Mouse (Mus musculus) forebrain, embryonic 16.5 days (tissue): ENCODE measurements around the gene Slc25a39. TPM values are rescaled to one million over a fixed set of nuclear protein-coding genes. Genes with fewer than 3 reads are reported as not detected.
A peak's percentile ranks its signal among the peaks of the same experiment; 100 is the strongest.

Source experiments
- ATAC-seq: fragments of 200-750 bp; cut with Nextera tagmentation; 2 replicates; pipeline ENCODE4 v1.8.0; 2017; ENCODE audit warnings: mild to moderate bottlenecking, moderate library complexity
- H3K27ac ChIP-seq: fragments of 300-500 bp; sonication (generic); 2 replicates; pipeline ENCODE4 v1.5.1; 2014; ENCODE audit warnings: low read length, control low read depth
- H3K27me3 ChIP-seq: fragments of 300-500 bp; sonication (generic); replicated peaks from 2 replicates; pipeline ENCODE4 v1.6.1; 2014; ENCODE audit warnings: low read length; ENCODE audit not compliant: control insufficient read depth, insufficient read depth
- H3K36me3 ChIP-seq: fragments of 300-500 bp; sonication (generic); 2 replicates; pipeline ENCODE4 v1.6.1; 2014; ENCODE audit not compliant: control insufficient read depth, insufficient read depth
- H3K4me1 ChIP-seq: fragments of 300-500 bp; sonication (generic); replicated peaks from 2 replicates; pipeline ENCODE4 v1.6.1; 2014; ENCODE audit warnings: low read length; ENCODE audit not compliant: control insufficient read depth, insufficient read depth
- H3K4me2 ChIP-seq: fragments of 300-500 bp; sonication (generic); 2 replicates; pipeline ENCODE4 v1.6.1; 2014; ENCODE audit warnings: mild to moderate bottlenecking, low read length, control low read depth
- H3K4me3 ChIP-seq: fragments of 300-500 bp; sonication (generic); replicated peaks from 2 replicates; pipeline ENCODE4 v1.5.1; 2014; ENCODE audit warnings: mild to moderate bottlenecking, low read length, control low read depth
- H3K9ac ChIP-seq: fragments of 300-500 bp; sonication (generic); replicated peaks from 2 replicates; pipeline ENCODE4 v1.6.1; 2014; ENCODE audit warnings: low read depth, low read length, control low read depth
- H3K9me3 ChIP-seq: fragments of 300-500 bp; sonication (generic); 2 replicates; pipeline ENCODE4 v1.6.1; 2016; ENCODE audit warnings: low read length; ENCODE audit not compliant: control insufficient read depth
- WGBS: fragments of 180-500 bp; shearing (Covaris S2); extraction: QIAGEN DNeasy Blood & Tissue Kit; methylation state at CpG from one replicate; pipeline ENCODE4 v1.1.7; 2014; 5-methylcytosine and 5-hydroxymethylcytosine counted together
- polyA plus RNA-seq: library from polyadenylated mRNA; unstranded; fragments of >200 nt; fragmentation: Nextera tagmentation; extraction: Ambion mirVana; gene quantifications from 2 replicates; pipeline ENCODE4 v1.2.1, GENCODE M21; 2015

Slc25a39 gene
- polyA plus RNA-seq, 1 experiment from 2014 or later, result 143 TPM

GRCm38 (mm10) chr11:102438212-102439092 lies 30.7 kb upstream of the Slc25a39 start:
- peaks cover 27% of the 10 kb centered on the region for H3K4me1 ChIP-seq
- H3K9me3 ChIP-seq, result no peaks in the 10 kb centered on the region
- H3K4me3 ChIP-seq, result peak overlapping the region; percentile 19
- peaks cover 27% of the 10 kb centered on the region for H3K36me3 ChIP-seq
- peak overlapping the region; percentile 43 for H3K4me2 ChIP-seq
- peak overlapping the region; percentile 35 for H3K9ac ChIP-seq
- peak; percentile 41; the same call in 1 of the 2 replicates for ATAC-seq
- peak overlapping the region; percentile 22; the same call in 1 of the 2 replicates for H3K27ac ChIP-seq
- WGBS, result 9% methylated on average over 73 of the region's 77 CpGs
- no peaks in the 10 kb centered on the region for H3K27me3 ChIP-seq

- H3K9ac ChIP-seq, result peak overlapping the region; percentile 35
- H3K4me2 ChIP-seq, result peak overlapping the region; percentile 43
- H3K27ac ChIP-seq, result no peak overlapping the region
- peak; percentile 36 for ATAC-seq
- 6% methylated on average over 84 of the region's 87 CpGs for WGBS
- H3K4me3 ChIP-seq, result peak overlapping the region; percentile 19
- peaks cover 27% of the 10 kb centered on the region for H3K4me1 ChIP-seq
- H3K27me3 ChIP-seq, result no peaks in the 10 kb centered on the region
- H3K9me3 ChIP-seq, result no peaks in the 10 kb centered on the region
- peaks cover 23% of the 10 kb centered on the region for H3K36me3 ChIP-seq
Measured at GRCm38 (mm10) chr11:102437120-102438061, 29.6 kb upstream of the Slc25a39 start.

DNA sequence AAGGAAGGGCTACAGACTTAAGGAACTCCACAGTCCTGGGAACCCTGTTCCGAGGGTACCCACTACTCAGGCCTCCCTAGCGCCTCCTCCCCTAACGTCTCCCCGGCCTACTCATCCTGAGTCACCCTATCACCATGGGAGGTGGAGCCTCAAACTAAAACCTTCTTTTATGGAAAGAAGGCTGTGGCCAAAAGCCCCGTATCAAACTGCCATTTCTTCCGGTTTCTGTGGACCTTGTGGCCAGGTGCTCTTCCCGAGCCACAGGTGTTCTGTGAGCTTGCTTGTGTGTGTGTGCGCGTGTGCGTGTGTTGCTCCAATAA lies 28.7 kb upstream of the Slc25a39 start:
- no peaks in the 10 kb centered on the region for H3K27me3 ChIP-seq
- H3K4me1 ChIP-seq, result peaks cover 27% of the 10 kb centered on the region
- no peak for ATAC-seq
- H3K4me2 ChIP-seq, result no peak overlapping the region
- H3K27ac ChIP-seq, result no peak overlapping the region
- 83% methylated on average over 10 of the region's 10 CpGs for WGBS
- no peak overlapping the region for H3K4me3 ChIP-seq
- H3K36me3 ChIP-seq, result peaks cover 22% of the 10 kb centered on the region
- H3K9ac ChIP-seq, result no peak overlapping the region
- H3K9me3 ChIP-seq, result no peaks in the 10 kb centered on the region

- Histone ChIP-seq H3K4me1 (peaks cover 31% of the 10 kb centered on the region), H3K9ac (no peak overlapping the region), H3K36me3 (peaks cover 16% of the 10 kb centered on the region), H3K4me3 (no peak overlapping the region), H3K4me2 (no peak overlapping the region), H3K9me3 (no peaks in the 10 kb centered on the region), H3K27me3 (no peaks in the 10 kb centered on the region), H3K27ac (no peak overlapping the region)
- no peak for ATAC-seq
- WGBS, result 92% methylated on average over 18 of the region's 18 CpGs
Measured at GRCm38 (mm10) chr11:102435754-102436470, 28.2 kb upstream of the Slc25a39 start.

DNA sequence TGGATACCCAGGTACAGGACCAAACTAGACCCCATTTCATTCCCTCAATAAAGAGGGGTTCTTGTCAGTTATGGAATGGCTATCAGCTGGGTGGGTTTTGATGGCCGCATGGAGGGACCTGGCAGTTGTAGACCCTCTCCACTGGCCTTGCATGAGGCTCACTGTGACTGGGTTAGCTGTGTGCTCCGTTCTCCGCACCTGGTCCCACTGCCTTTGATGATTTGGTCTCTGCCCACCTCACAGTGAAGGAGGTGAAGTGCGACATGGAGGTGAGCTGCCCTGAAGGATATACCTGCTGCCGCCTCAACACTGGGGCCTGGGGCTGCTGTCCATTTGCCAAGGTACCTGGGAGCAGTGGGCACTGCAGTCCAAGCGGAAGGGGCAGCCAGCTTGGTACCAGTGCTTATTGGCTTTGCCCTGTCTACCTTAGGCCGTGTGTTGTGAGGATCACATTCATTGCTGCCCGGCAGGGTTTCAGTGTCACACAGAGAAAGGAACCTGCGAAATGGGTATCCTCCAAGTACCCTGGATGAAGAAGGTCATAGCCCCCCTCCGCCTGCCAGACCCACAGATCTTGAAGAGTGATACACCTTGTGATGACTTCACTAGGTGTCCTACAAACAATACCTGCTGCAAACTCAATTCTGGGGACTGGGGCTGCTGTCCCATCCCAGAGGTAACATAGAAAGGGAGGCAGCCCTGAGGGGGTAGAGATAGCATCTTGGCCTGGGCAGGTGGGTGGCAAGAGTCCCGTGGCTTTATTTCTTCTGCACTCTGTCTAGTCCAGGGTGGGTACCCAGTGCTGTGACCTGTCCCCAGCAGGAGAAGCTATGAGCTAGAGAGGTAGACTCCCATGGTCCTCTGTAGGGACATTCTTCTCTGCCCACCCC lies 27.3 kb upstream of the Slc25a39 start:
- H3K4me2 ChIP-seq, result no peak overlapping the region
- H3K4me1 ChIP-seq, result peaks cover 35% of the 10 kb centered on the region

DNA sequence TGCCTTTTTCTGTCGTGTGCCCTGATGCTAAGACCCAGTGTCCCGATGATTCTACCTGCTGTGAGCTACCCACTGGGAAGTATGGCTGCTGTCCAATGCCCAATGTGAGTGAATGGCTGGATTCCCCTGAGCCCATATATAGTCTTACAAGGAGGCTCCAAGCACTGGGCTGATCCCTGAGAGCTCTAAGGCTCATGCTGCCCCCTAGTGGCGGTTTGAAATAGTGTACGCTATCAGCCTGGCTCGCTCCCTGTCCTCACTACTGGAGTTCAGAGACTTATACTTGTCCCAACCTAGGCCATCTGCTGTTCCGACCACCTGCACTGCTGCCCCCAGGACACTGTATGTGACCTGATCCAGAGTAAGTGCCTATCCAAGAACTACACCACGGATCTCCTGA lies 26.7 kb upstream of the Slc25a39 start:
- no peak overlapping the region for H3K27ac ChIP-seq
- WGBS, result 4% methylated on average over 7 of the region's 7 CpGs
- H3K36me3 ChIP-seq, result peaks cover 5% of the 10 kb centered on the region; the same call in 1 of the 2 replicates

More for the DNA sequence above, 27.3 kb upstream of the Slc25a39 start:
- H3K27ac ChIP-seq, result no peak overlapping the region
- ATAC-seq, result no peak
- H3K4me3 ChIP-seq, result no peak overlapping the region
- 89% methylated on average over 11 of the region's 11 CpGs for WGBS
- H3K27me3 ChIP-seq, result no peaks in the 10 kb centered on the region
- no peaks in the 10 kb centered on the region for H3K9me3 ChIP-seq
- H3K9ac ChIP-seq, result no peak overlapping the region
- H3K36me3 ChIP-seq, result peaks cover 12% of the 10 kb centered on the region

GRCm38 (mm10) chr11:102433866-102434265 lies 26.1 kb upstream of the Slc25a39 start:
- ATAC-seq, result no peak
- Histone ChIP-seq H3K27me3 (no peaks in the 10 kb centered on the region), H3K4me2 (no peak overlapping the region), H3K36me3 (peaks cover 1% of the 10 kb centered on the region; the same call in 1 of the 2 replicates), H3K9ac (no peak overlapping the region), H3K4me1 (peaks cover 38% of the 10 kb centered on the region), H3K9me3 (no peaks in the 10 kb centered on the region), H3K4me3 (no peak overlapping the region), H3K27ac (no peak overlapping the region)
- 92% methylated on average over 7 of the region's 7 CpGs for WGBS

More for the DNA sequence above, 26.7 kb upstream of the Slc25a39 start:
- ATAC-seq, result peak; percentile 52
- H3K4me2 ChIP-seq, result no peak overlapping the region
- H3K4me1 ChIP-seq, result peaks cover 41% of the 10 kb centered on the region
- no peak overlapping the region for H3K9ac ChIP-seq
- no peak overlapping the region for H3K4me3 ChIP-seq
- H3K27me3 ChIP-seq, result no peaks in the 10 kb centered on the region
- no peaks in the 10 kb centered on the region for H3K9me3 ChIP-seq

GRCm38 (mm10) chr11:102432896-102433295 lies 25.1 kb upstream of the Slc25a39 start:
- Histone ChIP-seq H3K4me3 (no peak overlapping the region), H3K4me1 (peaks cover 29% of the 10 kb centered on the region), H3K36me3 (no peaks in the 10 kb centered on the region; the same call in 1 of the 2 replicates), H3K9ac (no peak overlapping the region), H3K4me2 (no peak overlapping the region), H3K9me3 (no peaks in the 10 kb centered on the region), H3K27ac (no peak overlapping the region), H3K27me3 (no peaks in the 10 kb centered on the region)
- 92% methylated on average over 6 of the region's 6 CpGs for WGBS
- no peak for ATAC-seq
